Mouse (Mus musculus) fibroblast of lung, adult 2 months (primary cell): ENCODE data around the gene Msi2.
A peak's percentile ranks its signal among the peaks of the same experiment; 100 is the strongest.

Experiments
- DNase-seq: peaks from one replicate; pipeline ENCODE4 v3.0.0-alpha.2; 2011; ENCODE audit warnings: low read depth

Gene Msi2

GRCm38 (mm10) chr11:88713479-88713878 lies 4.8 kb downstream of the Msi2 start:
- no peak for DNase-seq

GRCm38 (mm10) chr11:88709876-88710614 lies 8.3 kb downstream of the Msi2 start:
- DNase-seq = no peak

- DNase-seq = no peak
Measured at GRCm38 (mm10) chr11:88707228-88707775, 11.0 kb downstream of the Msi2 start.

GRCm38 (mm10) chr11:88704688-88705087 lies 13.6 kb downstream of the Msi2 start:
- DNase-seq = no peak

GRCm38 (mm10) chr11:88703220-88703619 lies 15.1 kb downstream of the Msi2 start:
- DNase-seq = no peak

GRCm38 (mm10) chr11:88701976-88702659 lies 16.2 kb downstream of the Msi2 start:
- no peak for DNase-seq

GRCm38 (mm10) chr11:88701020-88701419 lies 17.3 kb downstream of the Msi2 start:
- DNase-seq = no peak

- DNase-seq = no peak
Measured at GRCm38 (mm10) chr11:88700202-88700711, 18.1 kb downstream of the Msi2 start.

- no peak for DNase-seq
Measured at GRCm38 (mm10) chr11:88693905-88694893, 24.1 kb downstream of the Msi2 start.

GRCm38 (mm10) chr11:88693002-88693769 lies 25.1 kb downstream of the Msi2 start:
- DNase-seq = no peak

GRCm38 (mm10) chr11:88692374-88692773 lies 25.9 kb downstream of the Msi2 start:
- DNase-seq = no peak

- DNase-seq = peak; percentile 45
Measured at GRCm38 (mm10) chr11:88690556-88691287, 27.6 kb downstream of the Msi2 start.

GRCm38 (mm10) chr11:88689831-88690459 lies 28.4 kb downstream of the Msi2 start:
- no peak for DNase-seq

GRCm38 (mm10) chr11:88688644-88689043 lies 29.7 kb downstream of the Msi2 start:
- DNase-seq = no peak

- no peak for DNase-seq
Measured at GRCm38 (mm10) chr11:88687711-88688110, 30.6 kb downstream of the Msi2 start.

GRCm38 (mm10) chr11:88687010-88687409 lies 31.3 kb downstream of the Msi2 start:
- peak; percentile 34 for DNase-seq

GRCm38 (mm10) chr11:88686061-88686460 lies 32.3 kb downstream of the Msi2 start:
- DNase-seq = no peak

- DNase-seq = no peak
Measured at GRCm38 (mm10) chr11:88683026-88683770, 35.1 kb downstream of the Msi2 start.

- no peak for DNase-seq
Measured at GRCm38 (mm10) chr11:88677350-88677749, 41.0 kb downstream of the Msi2 start.
